ENCODE assay signal across 17 mouse cellular contexts in genomic region chr5:6179466-6179865, GRCm38 (mm10).
DNase-seq lines count a peak whose midpoint lies in the region; ATAC-seq and TF ChIP-seq lines count a peak whose summit lies in the region.
"Had no signal": no experiment of that assay in that cellular context is flagged by ENCODE, and none has a peak within 500 bp of the region (broad histone marks: within the 10 kb centered on the region; RNA-seq: fewer than 3 reads in every experiment).

No protein-coding gene starts in this region.

- 63% methylated on average over 2 of the region's 2 CpGs for WGBS in forebrain, embryonic 15.5 days
- WGBS in forebrain, embryonic 11.5 days = 88% methylated on average over 2 of the region's 2 CpGs
- WGBS in forebrain, embryonic 16.5 days = 49% methylated on average over 2 of the region's 2 CpGs

- H3K4me2 ChIP-seq in forebrain, embryonic 15.5 days (replicated peaks) = no peak overlapping the region
- H3K4me2 ChIP-seq in forebrain, embryonic 11.5 days (ENCODE audit: low read depth, low read length, severe bottlenecking) = no peak overlapping the region
- H3K4me2 ChIP-seq in forebrain, embryonic 16.5 days (ENCODE audit: low read length) = no peak overlapping the region
- H3K4me2 ChIP-seq: heart, embryonic 15.5 days; hindbrain, embryonic 14.5 days had no signal

- ATAC-seq in forebrain, embryonic 15.5 days (replicated peaks) = peak; percentile 71
- ATAC-seq in forebrain, embryonic 11.5 days (replicated peaks; ENCODE audit: low FRiP score) = no peak
- ATAC-seq in forebrain, embryonic 16.5 days = peak; percentile 92

- no peak overlapping the region for H3K4me3 ChIP-seq in forebrain, embryonic 15.5 days
- no peak overlapping the region for H3K4me3 ChIP-seq in forebrain, embryonic 11.5 days (ENCODE audit: low read depth, low read length)
- no peak overlapping the region for H3K4me3 ChIP-seq in forebrain, embryonic 16.5 days (replicated peaks; ENCODE audit: low read length)
- no peak overlapping the region for H3K4me3 ChIP-seq in gastrocnemius, adult 2 months
- H3K4me3 ChIP-seq: erythroblast, embryonic 14.5 days; heart, embryonic 15.5 days had no signal

- H3K4me1 ChIP-seq in forebrain, embryonic 15.5 days = no peaks in the 10 kb centered on the region
- H3K4me1 ChIP-seq in forebrain, embryonic 11.5 days (replicated peaks; ENCODE audit: control insufficient read depth, insufficient read depth, low read length) = no peaks in the 10 kb centered on the region
- H3K4me1 ChIP-seq in forebrain, embryonic 16.5 days (replicated peaks; ENCODE audit: control insufficient read depth, insufficient read depth, low read length) = 0 out of 2 replicates have a peak, but pooled peaks cover 3% of the 10 kb centered on the region
- H3K4me1 ChIP-seq: heart, embryonic 15.5 days had no signal

- no peaks in the 10 kb centered on the region for H3K27me3 ChIP-seq in forebrain, embryonic 15.5 days
- H3K27me3 ChIP-seq in forebrain, embryonic 11.5 days (ENCODE audit: control insufficient read depth, insufficient read depth, low read length) = no peaks in the 10 kb centered on the region
- no peaks in the 10 kb centered on the region for H3K27me3 ChIP-seq in forebrain, embryonic 16.5 days (replicated peaks; ENCODE audit: control insufficient read depth, insufficient read depth, low read length)
- H3K27me3 ChIP-seq: heart, embryonic 15.5 days had no signal

- TF ChIP-seq CTCF in gastrocnemius, adult 2 months (IDR thresholded peaks at IDR 0.05) = no peak

- DNase-seq in forebrain, embryonic 11.5 days (ENCODE audit: low spot score) = no peak
- DNase-seq in retina, postnatal 1 day = peak; percentile 9
- DNase-seq in retina, embryonic 14.5 days (ENCODE audit: low spot score) = no peak
- peak; percentile 46 for DNase-seq in telencephalon, adult 2 months (ENCODE audit: low read depth, low spot score)
- no peak for DNase-seq in gastrocnemius, adult 2 months
- DNase-seq: adrenal gland, postnatal 10 days; embryo, embryonic 11 days; kidney, adult 18-20 months; kidney, postnatal 36 days; lung, postnatal 10 days had no signal

- H3K27ac ChIP-seq in forebrain, embryonic 15.5 days (replicated peaks) = no peak overlapping the region
- no peak overlapping the region for H3K27ac ChIP-seq in forebrain, embryonic 11.5 days (ENCODE audit: low read depth, low read length)
- no peak overlapping the region for H3K27ac ChIP-seq in forebrain, embryonic 16.5 days (ENCODE audit: low read length)
- H3K27ac ChIP-seq in gastrocnemius, adult 2 months = no peak overlapping the region
- H3K27ac ChIP-seq: heart, embryonic 15.5 days; hindbrain, embryonic 14.5 days; liver, embryonic 14.5 days had no signal

- H3K36me3 ChIP-seq in forebrain, embryonic 15.5 days = no peaks in the 10 kb centered on the region
- no peaks in the 10 kb centered on the region for H3K36me3 ChIP-seq in forebrain, embryonic 11.5 days (ENCODE audit: control insufficient read depth, insufficient read depth, low read length)
- no peaks in the 10 kb centered on the region for H3K36me3 ChIP-seq in forebrain, embryonic 16.5 days (ENCODE audit: control insufficient read depth, insufficient read depth)
- H3K36me3 ChIP-seq: G1E; heart, embryonic 15.5 days had no signal

- H3K9ac ChIP-seq in forebrain, embryonic 15.5 days (replicated peaks) = no peak overlapping the region
- no peak overlapping the region for H3K9ac ChIP-seq in forebrain, embryonic 11.5 days (ENCODE audit: low read length)
- no peak overlapping the region for H3K9ac ChIP-seq in forebrain, embryonic 16.5 days (replicated peaks; ENCODE audit: low read depth, low read length)
- H3K9ac ChIP-seq: heart, embryonic 15.5 days; hindbrain, embryonic 14.5 days; liver, embryonic 14.5 days had no signal

- H3K9me3 ChIP-seq in forebrain, embryonic 15.5 days = no peaks in the 10 kb centered on the region
- H3K9me3 ChIP-seq in forebrain, embryonic 11.5 days (ENCODE audit: control insufficient read depth, low read length) = no peaks in the 10 kb centered on the region
- H3K9me3 ChIP-seq in forebrain, embryonic 16.5 days (ENCODE audit: control insufficient read depth, low read length) = no peaks in the 10 kb centered on the region
- H3K9me3 ChIP-seq: G1E; heart, embryonic 15.5 days had no signal

- intact Hi-C loops in gastrocnemius, adult 2 months (cut with DNase I) = no loop called here

Comparison
In these comparisons a context has a peak if more than half of its experiments do, and no peak if none do; other contexts are left out.
1. DNase-seq: peak in retina, postnatal 1 day (single experiment) and telencephalon, adult 2 months (single experiment); none in forebrain, embryonic 11.5 days (single experiment), retina, embryonic 14.5 days (single experiment) and gastrocnemius, adult 2 months (single experiment).